Mouse (Mus musculus): ENCODE measurements around the gene Hist1h2an. TPM values are rescaled to one million over a fixed set of nuclear protein-coding genes. Genes with fewer than 3 reads are reported as not detected.
A peak's percentile ranks its signal among the peaks of the same experiment; 100 is the strongest.
"Not testable (repeated sequence)": the region's sequence is repeated elsewhere in the genome, so short reads cannot be mapped to it uniquely, and the experiment has no call there.

Hist1h2an gene
- polyA plus RNA-seq, 1 experiment from 2014 or later: 10.7 TPM

DNA sequence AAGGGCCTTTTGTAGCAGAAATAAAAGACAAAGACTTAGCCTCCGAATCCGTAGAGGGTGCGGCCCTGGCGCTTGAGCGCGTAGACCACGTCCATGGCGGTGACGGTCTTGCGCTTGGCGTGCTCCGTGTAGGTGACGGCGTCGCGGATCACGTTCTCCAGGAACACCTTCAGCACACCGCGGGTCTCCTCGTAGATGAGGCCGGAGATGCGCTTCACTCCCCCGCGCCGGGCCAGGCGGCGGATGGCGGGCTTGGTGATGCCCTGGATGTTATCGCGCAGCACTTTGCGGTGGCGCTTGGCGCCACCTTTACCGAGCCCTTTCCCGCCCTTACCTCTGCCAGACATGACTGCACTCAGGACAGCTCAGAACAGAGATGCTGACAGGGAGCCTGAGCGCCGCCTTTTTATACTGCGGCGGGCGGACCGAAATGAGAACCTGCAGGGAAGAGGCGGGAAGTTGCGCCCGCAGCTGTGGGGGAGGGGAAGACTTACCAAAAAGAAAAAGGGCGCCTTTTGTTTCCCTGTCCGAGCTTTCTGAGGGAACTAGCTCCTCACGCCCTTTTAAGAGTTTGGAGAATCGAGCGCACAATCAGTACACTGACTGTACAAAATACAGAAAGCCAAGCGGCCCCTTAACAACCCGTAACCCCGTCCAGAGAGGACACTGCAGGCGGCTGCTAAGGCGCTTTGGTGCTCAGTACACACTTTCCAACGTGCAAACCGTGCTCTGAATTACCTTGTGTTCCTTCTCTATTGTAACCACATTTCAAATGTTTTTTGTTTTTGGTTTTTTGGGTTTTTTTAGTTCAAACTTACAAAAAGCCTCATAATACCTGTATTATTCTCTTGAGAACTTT lies 36.6 kb downstream of the Hist1h2an start, which contains the start of gene Hist1h4k:
Hist1h4k (minus strand) TSS at position 347 of the 859 bp plus-strand sequence.
- peak within 1 kb of the TSS; percentile 51 for H3K9ac ChIP-seq

GRCm38 (mm10) chr13:21749387-21750158 lies 37.4 kb downstream of the Hist1h2an start:
- WGBS: under 1% methylated on average over 5 of the region's 5 CpGs
- Histone ChIP-seq H3K9ac (peak overlapping the region; percentile 51), H3K4me1 (peaks cover 32% of the 10 kb centered on the region), H3K4me2 (peak overlapping the region; percentile 72), H3K27me3 (no peaks in the 10 kb centered on the region), H3K36me3 (no peaks in the 10 kb centered on the region), H3K27ac (peak overlapping the region; percentile 98), H3K4me3 (peak overlapping the region; percentile 49), H3K9me3 (no peaks in the 10 kb centered on the region)
- ATAC-seq (ENCODE audit: borderline replicate concordance, extremely low read depth, low FRiP score, low TSS enrichment): no peak

More for the DNA sequence above, 36.6 kb downstream of the Hist1h2an start, which contains the start of gene Hist1h4k:
- Histone ChIP-seq H3K4me2 (peak within 1 kb of the TSS; percentile 72), H3K27ac (peak within 1 kb of the TSS; percentile 98), H3K4me3 (peak within 1 kb of the TSS; percentile 49), H3K4me1 (peaks cover 35% of the 10 kb centered on the region)
- H3K9me3 ChIP-seq, H3K36me3 ChIP-seq, H3K27me3 ChIP-seq: not testable (repeated sequence)
- under 1% methylated on average over 42 of the region's 56 CpGs for WGBS
- peak; percentile 82 for ATAC-seq (ENCODE audit: borderline replicate concordance, extremely low read depth, low FRiP score, low TSS enrichment)

- H3K36me3 ChIP-seq: no peaks in the 10 kb centered on the region
- peaks cover 13% of the 10 kb centered on the region for H3K4me1 ChIP-seq
- H3K27me3 ChIP-seq: no peaks in the 10 kb centered on the region
Measured at GRCm38 (mm10) chr13:21745006-21745405, 42.0 kb downstream of the Hist1h2an start.

More at GRCm38 (mm10) chr13:21745006-21745405, 42.0 kb downstream of the Hist1h2an start:
- Histone ChIP-seq H3K4me3 (no peak overlapping the region), H3K9me3 (no peaks in the 10 kb centered on the region), H3K27ac (no peak overlapping the region), H3K4me2 (no peak overlapping the region), H3K9ac (no peak overlapping the region)
- 35% methylated on average over 1 of the region's 1 CpGs for WGBS
- no peak for ATAC-seq (ENCODE audit: borderline replicate concordance, extremely low read depth, low FRiP score, low TSS enrichment)

Small RNAs within 50 kb of the gene (microRNA-seq; reads per million reads assigned to microRNA genes)
- gene Gm19658: not detected
- not detected for gene Gm44346
- gene Gm44454: 0.56 reads per million
- not detected for gene Gm44466

Other genes with a start within 250 kb of the Hist1h2an start
- 0.10 and 0.26 TPM in 2 replicates for gene Olfr1366, start 244.4 kb downstream of the Hist1h2an start, polyA plus RNA-seq (2015; fragmentation: Nextera tagmentation; extraction: Ambion mirVana)
- gene Olfr1535, start 227.3 kb downstream of the Hist1h2an start, polyA plus RNA-seq (2015; fragmentation: Nextera tagmentation; extraction: Ambion mirVana): 0.04 TPM in 1 of 2 replicates, not detected in the other
- not detected in 2 replicates for gene Olfr1364, start 205.5 kb downstream of the Hist1h2an start, polyA plus RNA-seq (2015; fragmentation: Nextera tagmentation; extraction: Ambion mirVana)
- not detected in 2 replicates for gene Olfr1362, start 173.2 kb downstream of the Hist1h2an start, polyA plus RNA-seq (2015; fragmentation: Nextera tagmentation; extraction: Ambion mirVana)
- gene Olfr11, start 144.7 kb downstream of the Hist1h2an start, polyA plus RNA-seq (2015; fragmentation: Nextera tagmentation; extraction: Ambion mirVana): not detected in 2 replicates
- gene Olfr1361, start 123.8 kb downstream of the Hist1h2an start, polyA plus RNA-seq (2015; fragmentation: Nextera tagmentation; extraction: Ambion mirVana): not detected in 2 replicates
- gene Olfr1360, start 109.8 kb downstream of the Hist1h2an start, polyA plus RNA-seq (2015; fragmentation: Nextera tagmentation; extraction: Ambion mirVana): not detected in 2 replicates
- not detected in 2 replicates for gene Olfr1359, start 89.1 kb downstream of the Hist1h2an start, polyA plus RNA-seq (2015; fragmentation: Nextera tagmentation; extraction: Ambion mirVana)
- 2.0 and 3.0 TPM in 2 replicates for gene Hist1h2bl, start 71.1 kb downstream of the Hist1h2an start, polyA plus RNA-seq (2015; fragmentation: Nextera tagmentation; extraction: Ambion mirVana)
- gene Hist1h2ai, start 70.8 kb downstream of the Hist1h2an start, polyA plus RNA-seq (2015; fragmentation: Nextera tagmentation; extraction: Ambion mirVana): 25.5 and 29.4 TPM in 2 replicates
- 11.8 and 14.4 TPM in 2 replicates for gene Hist1h3h, start 69.6 kb downstream of the Hist1h2an start, polyA plus RNA-seq (2015; fragmentation: Nextera tagmentation; extraction: Ambion mirVana)
- gene Hist1h2bm, start 65.2 kb downstream of the Hist1h2an start, polyA plus RNA-seq (2015; fragmentation: Nextera tagmentation; extraction: Ambion mirVana): 4.5 and 5.5 TPM in 2 replicates
- gene Hist1h4j, start 52.2 kb downstream of the Hist1h2an start, polyA plus RNA-seq (2015; fragmentation: Nextera tagmentation; extraction: Ambion mirVana): 1.8 and 3.1 TPM in 2 replicates
- 3.1 and 6.3 TPM in 2 replicates for gene Hist1h4k, start 36.7 kb downstream of the Hist1h2an start, polyA plus RNA-seq (2015; fragmentation: Nextera tagmentation; extraction: Ambion mirVana)
- gene Hist1h2ak, start 33.4 kb downstream of the Hist1h2an start, polyA plus RNA-seq (2015; fragmentation: Nextera tagmentation; extraction: Ambion mirVana): 43.1 and 47.1 TPM in 2 replicates
- 5.5 and 6.1 TPM in 2 replicates for gene Hist1h2bn, start 33.1 kb downstream of the Hist1h2an start, polyA plus RNA-seq (2015; fragmentation: Nextera tagmentation; extraction: Ambion mirVana)
- gene Hist1h1b, start 6.6 kb downstream of the Hist1h2an start, polyA plus RNA-seq (2015; fragmentation: Nextera tagmentation; extraction: Ambion mirVana): 41.4 and 42.0 TPM in 2 replicates
- gene Hist1h3i, start 3.8 kb downstream of the Hist1h2an start, polyA plus RNA-seq (2015; fragmentation: Nextera tagmentation; extraction: Ambion mirVana): 137 and 172 TPM in 2 replicates
- gene Hist1h2bp, start 243 bp upstream of the Hist1h2an start, polyA plus RNA-seq (2015; fragmentation: Nextera tagmentation; extraction: Ambion mirVana): 2.1 and 3.1 TPM in 2 replicates
- gene Hist1h2bq, start 23.0 kb upstream of the Hist1h2an start, polyA plus RNA-seq (2015; fragmentation: Nextera tagmentation; extraction: Ambion mirVana): 23.1 and 31.1 TPM in 2 replicates
- 1.7 TPM in 1 of 2 replicates, not detected in the other for gene Hist1h2ao, start 23.2 kb upstream of the Hist1h2an start, polyA plus RNA-seq (2015; fragmentation: Nextera tagmentation; extraction: Ambion mirVana)
- gene Hist1h4m, start 24.5 kb upstream of the Hist1h2an start, polyA plus RNA-seq (2015; fragmentation: Nextera tagmentation; extraction: Ambion mirVana): not detected in 2 replicates
- 19.5 and 22.5 TPM in 2 replicates for gene Hist1h4n, start 45.0 kb upstream of the Hist1h2an start, polyA plus RNA-seq (2015; fragmentation: Nextera tagmentation; extraction: Ambion mirVana)
- 3,976 and 4,351 TPM in 2 replicates for gene Hist1h2ap, start 46.3 kb upstream of the Hist1h2an start, polyA plus RNA-seq (2015; fragmentation: Nextera tagmentation; extraction: Ambion mirVana)
- 26.7 and 30.8 TPM in 2 replicates for gene Hist1h2br, start 46.5 kb upstream of the Hist1h2an start, polyA plus RNA-seq (2015; fragmentation: Nextera tagmentation; extraction: Ambion mirVana)
- 11.6 and 13.3 TPM in 2 replicates for gene Zfp184, start 157.9 kb upstream of the Hist1h2an start, polyA plus RNA-seq (2015; fragmentation: Nextera tagmentation; extraction: Ambion mirVana)
- 0.09 and 0.32 TPM in 2 replicates for gene Pom121l2, start 194.0 kb upstream of the Hist1h2an start, polyA plus RNA-seq (2015; fragmentation: Nextera tagmentation; extraction: Ambion mirVana)
- gene Prss16, start 222.5 kb upstream of the Hist1h2an start, polyA plus RNA-seq (2015; fragmentation: Nextera tagmentation; extraction: Ambion mirVana): 11.2 and 36.4 TPM in 2 replicates
- 8.1 and 8.2 TPM in 2 replicates for gene Hist1h2ah, start 248.3 kb upstream of the Hist1h2an start, polyA plus RNA-seq (2015; fragmentation: Nextera tagmentation; extraction: Ambion mirVana)
- gene Hist1h2bk, start 248.7 kb upstream of the Hist1h2an start, polyA plus RNA-seq (2015; fragmentation: Nextera tagmentation; extraction: Ambion mirVana): 7.0 and 7.4 TPM in 2 replicates

Data from lung, embryonic 15.5 days (tissue).